Comparison of ENCODE assay signal across 8 mouse cellular contexts in the genomic region with DNA sequence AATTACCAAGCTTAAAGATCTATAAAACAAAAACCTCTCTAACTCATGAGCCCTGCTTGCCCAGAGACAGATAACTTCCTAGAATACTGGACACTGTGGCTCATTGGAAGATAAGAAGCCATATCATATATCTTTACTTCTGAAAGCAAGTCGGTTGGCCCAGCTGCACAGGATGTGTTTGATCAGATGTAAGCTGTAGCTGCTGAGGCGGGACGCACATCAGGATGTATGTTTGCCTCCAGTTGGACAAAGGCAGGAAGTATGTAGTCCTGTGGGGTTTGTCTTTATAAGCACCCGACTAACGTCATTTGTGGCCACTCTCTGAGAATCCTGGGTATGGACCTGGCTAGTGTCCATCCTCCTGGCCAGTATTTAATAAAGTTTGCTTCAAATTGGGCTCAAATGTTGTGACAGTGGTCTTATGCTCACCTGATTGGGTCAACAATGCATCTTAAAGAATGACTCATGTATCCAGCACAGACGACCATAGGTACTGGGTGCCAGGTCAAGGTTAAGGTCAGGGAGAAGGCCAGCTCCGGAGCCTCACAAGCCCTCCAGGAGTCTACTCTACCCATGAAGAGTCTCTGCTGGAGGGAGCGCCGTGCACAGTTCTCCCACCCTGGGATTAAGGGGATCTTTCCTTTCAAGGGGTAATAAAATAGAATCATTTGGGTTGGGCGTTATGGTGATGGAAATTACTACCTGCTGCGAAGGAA. TPM values are rescaled to one million over a fixed set of nuclear protein-coding genes. Genes with fewer than 3 reads are reported as not detected.
DNase-seq lines count a peak whose midpoint lies in the region; ATAC-seq and TF ChIP-seq lines count a peak whose summit lies in the region.

No protein-coding gene starts in this region.

- peak; percentile 88 for ATAC-seq in lung, embryonic 16.5 days (ENCODE audit: low read depth)

- no peak for TF ChIP-seq CTCF in ES-Bruce4 (IDR thresholded peaks at IDR 0.05; ENCODE audit: low read depth, low read length)

- no peak overlapping the region for H3K4me3 ChIP-seq in ES-Bruce4 (ENCODE audit: low read depth, low read length)
- H3K4me3 ChIP-seq in lung, embryonic 16.5 days (ENCODE audit: low read length) = no peak overlapping the region

- peak overlapping the region; percentile 29 for H3K9ac ChIP-seq in ES-Bruce4 (ENCODE audit: low read depth, poor library complexity, severe bottlenecking)
- no peak overlapping the region for H3K9ac ChIP-seq in lung, embryonic 16.5 days (ENCODE audit: low read length)

- no peak for TF ChIP-seq POLR2A in ES-Bruce4 (IDR thresholded peaks at IDR 0.05; ENCODE audit: insufficient read depth, low read length)

- intact Hi-C loops in left cerebral cortex, postnatal 25 days (cut with DNase I) = no loop called here
- intact Hi-C loops in left cerebral cortex, postnatal 36 days (cut with DNase I) = no loop called here

- no peaks in the 10 kb centered on the region for H3K36me3 ChIP-seq in ES-Bruce4 (ENCODE audit: control insufficient read depth, insufficient read depth, low read length, poor library complexity, severe bottlenecking)
- no peaks in the 10 kb centered on the region for H3K36me3 ChIP-seq in lung, embryonic 16.5 days (ENCODE audit: control insufficient read depth, insufficient read depth, low read length)

- H3K27ac ChIP-seq in ES-Bruce4 (ENCODE audit: insufficient read depth, low read length) = peak overlapping the region; percentile 97
- H3K27ac ChIP-seq in lung, embryonic 16.5 days (ENCODE audit: low read length) = peak overlapping the region; percentile 88

- WGBS in lung, embryonic 16.5 days = 49% methylated on average over 11 of the region's 11 CpGs

- H3K27me3 ChIP-seq in ES-Bruce4 (ENCODE audit: control insufficient read depth, insufficient read depth, low read length, poor library complexity, severe bottlenecking) = no peaks in the 10 kb centered on the region
- no peaks in the 10 kb centered on the region for H3K27me3 ChIP-seq in lung, embryonic 16.5 days (ENCODE audit: control insufficient read depth, insufficient read depth, low read depth, low read length)

- TF ChIP-seq EP300 in ES-Bruce4 (IDR thresholded peaks at IDR 0.05; ENCODE audit: insufficient read depth, low read depth, low read length) = 0 out of 2 replicates have a peak, but pooled peaks have one; percentile 50

- peaks cover 6% of the 10 kb centered on the region for H3K9me3 ChIP-seq in ES-Bruce4 (replicated peaks; ENCODE audit: control insufficient read depth, insufficient read depth, low read length, poor library complexity, severe bottlenecking)
- no peaks in the 10 kb centered on the region for H3K9me3 ChIP-seq in lung, embryonic 16.5 days (ENCODE audit: control insufficient read depth, low read length)

- DNase-seq in 416B (ENCODE audit: low read depth) (peak; percentile 99), MN1 (ENCODE audit: low spot score) (no peak)
- peak; percentile 50 for DNase-seq in heart, postnatal 4 days
- DNase-seq in Muller cell, postnatal 12 days (ENCODE audit: inconsistent ontology term) = no peak
- no peak for DNase-seq in left cerebral cortex, postnatal 25 days (ENCODE audit: low spot score in 2 of 2)
- no peak for DNase-seq in left cerebral cortex, postnatal 36 days (ENCODE audit: low spot score in 2 of 2)

- H3K4me2 ChIP-seq in lung, embryonic 16.5 days (ENCODE audit: low read depth, low read length) = no peak overlapping the region

- H3K4me1 ChIP-seq in ES-Bruce4 (ENCODE audit: control insufficient read depth, insufficient read depth, low read length) = peaks cover 20% of the 10 kb centered on the region
- H3K4me1 ChIP-seq in lung, embryonic 16.5 days (replicated peaks; ENCODE audit: control insufficient read depth, insufficient read depth, low read length) = peaks cover 10% of the 10 kb centered on the region

RNA-seq across cellular contexts. Expression of a gene that starts 18.5 kb away (rescaled TPM):
- 8.8 and 10.7 TPM in 2 replicates for polyA plus RNA-seq in ES-Bruce4 (2011; ENCODE audit: insufficient read depth, insufficient read length, low read depth, missing spikeins)
- 10 to 100 TPM; 51.8 to 56.0 TPM for total RNA-seq in heart, postnatal 4 days (2021)
- 50.8 and 60.8 TPM in 2 replicates for polyA plus RNA-seq in lung, embryonic 16.5 days (2015; fragmentation: Nextera tagmentation; extraction: Ambion mirVana)
- total RNA-seq in left cerebral cortex, postnatal 25 days (2021) = 1 to 10 TPM; 4.8 to 4.9 TPM
- 1 to 10 TPM; 4.6 to 5.4 TPM for total RNA-seq in left cerebral cortex, postnatal 36 days (2021)

Comparison
In these comparisons a context has a peak if more than half of its experiments do, and no peak if none do; other contexts are left out.
1. DNase-seq: peak in 416B (single experiment) and heart, postnatal 4 days (single experiment); none in Muller cell, postnatal 12 days (single experiment), left cerebral cortex, postnatal 25 days (0 of 2), MN1 (single experiment) and left cerebral cortex, postnatal 36 days (0 of 2).
2. RNA of a gene that starts 18.5 kb away (total RNA-seq): 51.8 to 56.0 TPM in heart, postnatal 4 days; 4.6 to 5.4 TPM in left cerebral cortex, postnatal 36 days and 4.8 to 4.9 TPM in left cerebral cortex, postnatal 25 days; every median in the first group is over 4 times any median in the second.